Mouse (Mus musculus) embryonic fibroblast, embryonic 13.5 days (primary cell): ENCODE measurements around the gene Extl1. TPM values are rescaled to one million over a fixed set of nuclear protein-coding genes. Genes with fewer than 3 reads are reported as not detected.

Source experiments
- H3K27ac ChIP-seq: 2 replicates; pipeline ENCODE4 v1.5.1; 2012; ENCODE audit warnings: low read length, control low read depth, inconsistent platforms; ENCODE audit not compliant: insufficient read depth
- H3K4me1 ChIP-seq: 2 replicates; pipeline ENCODE4 v1.6.1; 2011; ENCODE audit warnings: low read length; ENCODE audit not compliant: control insufficient read depth, insufficient read depth
- H3K4me3 ChIP-seq: 2 replicates; pipeline ENCODE4 v1.5.1; 2011; ENCODE audit warnings: mild to moderate bottlenecking, control low read depth, low read length; ENCODE audit not compliant: insufficient read depth
- CTCF ChIP-seq: IDR thresholded peaks from 2 replicates; pipeline ENCODE4 v1.5.1; 2011; ENCODE audit warnings: mild to moderate bottlenecking, control low read depth, low read length, moderate library complexity, borderline replicate concordance; ENCODE audit not compliant: insufficient read depth
- POLR2A ChIP-seq: IDR thresholded peaks from 2 replicates; pipeline ENCODE4 v1.6.1; 2011; ENCODE audit warnings: low read depth, mild to moderate bottlenecking, control low read depth, low read length, moderate library complexity
- polyA plus RNA-seq: library from polyadenylated mRNA; stranded (reverse); fragments of >200 nt; gene quantifications from 2 replicates; pipeline ENCODE4 v1.2.4, GENCODE M21; 2011; ENCODE audit warnings: low read depth; ENCODE audit not compliant: missing spikeins, insufficient read length

Extl1 gene
- polyA plus RNA-seq, 1 experiment, result 0.58 TPM

- H3K27ac ChIP-seq, result no peak overlapping the region
- TF ChIP-seq CTCF, result no peak
- no peak for TF ChIP-seq POLR2A
- H3K4me1 ChIP-seq, result no peaks in the 10 kb centered on the region
- no peak overlapping the region for H3K4me3 ChIP-seq
Observed at GRCm38 (mm10) chr4:134402571-134403262, 19.1 kb upstream of the Extl1 start.

- TF ChIP-seq POLR2A (no peak), CTCF (no peak)
- H3K4me3 ChIP-seq, result no peak overlapping the region
- H3K4me1 ChIP-seq, result no peaks in the 10 kb centered on the region
- no peak overlapping the region for H3K27ac ChIP-seq
Observed at GRCm38 (mm10) chr4:134401856-134402570, 18.4 kb upstream of the Extl1 start.

- Histone ChIP-seq H3K27ac (no peak overlapping the region), H3K4me3 (0 out of 2 replicates have a peak overlapping the region, but pooled peaks have one; percentile 3), H3K4me1 (no peaks in the 10 kb centered on the region)
- peak; percentile 48; the same call in 1 of the 2 replicates for TF ChIP-seq POLR2A
- TF ChIP-seq CTCF, result no peak
Observed at GRCm38 (mm10) chr4:134401181-134401661, 17.6 kb upstream of the Extl1 start.

- Histone ChIP-seq H3K4me3 (no peak overlapping the region), H3K4me1 (no peaks in the 10 kb centered on the region), H3K27ac (no peak overlapping the region)
- TF ChIP-seq POLR2A (no peak), CTCF (no peak)
Observed at GRCm38 (mm10) chr4:134400206-134400605, 16.6 kb upstream of the Extl1 start.

GRCm38 (mm10) chr4:134397732-134398131, 14.1 kb upstream of the Extl1 start:
- H3K4me1 ChIP-seq, result no peaks in the 10 kb centered on the region
- no peak overlapping the region for H3K27ac ChIP-seq
- TF ChIP-seq POLR2A (no peak), CTCF (no peak)
- H3K4me3 ChIP-seq, result no peak overlapping the region

GRCm38 (mm10) chr4:134397121-134397520, 13.5 kb upstream of the Extl1 start:
- no peaks in the 10 kb centered on the region for H3K4me1 ChIP-seq
- TF ChIP-seq CTCF (no peak), POLR2A (0 out of 2 replicates have a peak, but pooled peaks have one; percentile 30)
- peak overlapping the region; percentile 71 for H3K27ac ChIP-seq
- H3K4me3 ChIP-seq, result peak overlapping the region; percentile 76

GRCm38 (mm10) chr4:134395977-134396825, 12.6 kb upstream of the Extl1 start, which contains the start of gene Pafah2:
Gene Pafah2 (plus strand): TSS chr4:134396320.
- TF ChIP-seq CTCF (peak; percentile 94), POLR2A (peak; percentile 64)
- peak within 1 kb of the TSS; percentile 71 for H3K27ac ChIP-seq
- H3K4me3 ChIP-seq, result peak within 1 kb of the TSS; percentile 76
- no peaks in the 10 kb centered on the region for H3K4me1 ChIP-seq

- no peaks in the 10 kb centered on the region for H3K4me1 ChIP-seq
- no peak overlapping the region for H3K4me3 ChIP-seq
- no peak overlapping the region for H3K27ac ChIP-seq
- TF ChIP-seq CTCF (no peak), POLR2A (no peak)
Observed at GRCm38 (mm10) chr4:134395142-134395541, 11.5 kb upstream of the Extl1 start.

GRCm38 (mm10) chr4:134393026-134393425, 9.4 kb upstream of the Extl1 start:
- H3K27ac ChIP-seq, result no peak overlapping the region
- TF ChIP-seq CTCF (peak; percentile 12; the same call in 1 of the 2 replicates), POLR2A (no peak)
- H3K4me1 ChIP-seq, result no peaks in the 10 kb centered on the region
- H3K4me3 ChIP-seq, result no peak overlapping the region
